8 mouse cellular contexts compared by ENCODE assay signal in the genomic region with DNA sequence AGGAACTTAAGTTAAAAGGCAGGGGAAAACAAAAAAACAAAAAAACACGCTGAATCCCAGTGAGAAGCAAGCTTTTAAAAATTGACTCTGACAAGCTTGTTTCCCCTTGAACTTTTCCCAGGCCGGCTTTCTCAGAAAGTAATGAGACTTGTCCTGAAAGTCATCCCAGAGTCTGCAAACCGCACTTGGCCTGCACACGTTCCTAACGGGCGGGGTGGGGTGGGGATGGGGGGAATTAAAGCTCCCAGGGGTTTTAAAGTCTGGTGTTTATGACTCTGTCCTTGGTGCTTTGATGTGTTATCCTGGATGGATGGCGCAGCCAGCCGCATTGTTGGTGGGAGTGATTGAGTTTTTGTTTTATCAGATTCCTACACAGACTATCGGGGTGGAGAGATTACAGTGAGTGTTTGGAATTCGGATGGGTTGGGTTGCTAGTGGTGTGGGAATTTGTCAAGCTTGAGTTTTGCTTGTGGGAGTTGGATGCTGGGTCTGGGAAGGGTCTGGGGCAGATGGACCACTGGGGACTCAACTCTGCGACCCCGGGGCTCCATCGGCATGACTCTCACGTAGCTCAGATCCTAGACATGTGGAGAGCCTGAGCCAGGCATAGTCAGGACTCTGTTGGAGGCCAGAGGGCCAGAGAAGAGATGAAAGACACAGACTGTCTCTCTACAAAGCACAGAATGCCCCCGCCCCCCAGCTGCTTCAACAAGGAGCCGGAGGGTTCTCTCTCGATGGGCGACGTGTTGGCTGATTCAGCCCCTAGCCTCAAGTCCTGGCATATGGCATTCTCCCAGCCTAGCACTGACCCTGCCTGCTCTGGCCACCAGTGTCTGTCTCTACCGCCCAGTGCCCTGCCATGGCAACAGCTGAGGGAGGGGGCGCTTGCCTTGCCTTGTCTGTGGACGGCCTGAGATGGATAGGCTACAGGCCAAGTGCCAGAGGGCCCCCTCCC.
A peak's percentile ranks its signal among the peaks of the same experiment; 100 is the strongest.
DNase-seq lines count a peak whose midpoint lies in the region; ATAC-seq and TF ChIP-seq lines count a peak whose summit lies in the region.

No protein-coding gene starts in this region.

- H3K4me2 ChIP-seq in kidney, postnatal 0 days (ENCODE audit: low read length) = no peak overlapping the region
- no peak overlapping the region for H3K4me2 ChIP-seq in forebrain, embryonic 11.5 days (ENCODE audit: low read depth, low read length, severe bottlenecking)
- H3K4me2 ChIP-seq in intestine, embryonic 14.5 days (ENCODE audit: low read length) = 0 out of 2 replicates have a peak overlapping the region, but pooled peaks have one; percentile 9
- no peak overlapping the region for H3K4me2 ChIP-seq in midbrain, embryonic 16.5 days (ENCODE audit: low read length)
- H3K4me2 ChIP-seq in liver, embryonic 12.5 days = no peak overlapping the region

- no peak for TF ChIP-seq CTCF in kidney, postnatal 0 days (IDR thresholded peaks at IDR 0.05; ENCODE audit: low read depth)
- TF ChIP-seq CTCF in kidney, adult 2 months (conservative IDR thresholded peaks at IDR 0.05; ENCODE audit: insufficient read depth, insufficient read length, low read depth, low read length) = no peak

- H3K27ac ChIP-seq in kidney, postnatal 0 days = no peak overlapping the region
- no peak overlapping the region for H3K27ac ChIP-seq in kidney, adult 2 months (ENCODE audit: insufficient read depth, low read depth, low read length)
- H3K27ac ChIP-seq in forebrain, embryonic 11.5 days (ENCODE audit: low read depth, low read length) = 0 out of 2 replicates have a peak overlapping the region, but pooled peaks have one; percentile 41
- H3K27ac ChIP-seq in intestine, embryonic 14.5 days (ENCODE audit: low read depth) = no peak overlapping the region
- H3K27ac ChIP-seq in midbrain, embryonic 16.5 days (ENCODE audit: low read length) = peak overlapping the region; percentile 60; the same call in 1 of the 2 replicates
- H3K27ac ChIP-seq in liver, embryonic 12.5 days = no peak overlapping the region

- no peak for ATAC-seq in kidney, postnatal 0 days (replicated peaks; ENCODE audit: low FRiP score, low read depth)
- peak; percentile 76 for ATAC-seq in forebrain, embryonic 11.5 days (replicated peaks; ENCODE audit: low FRiP score)
- ATAC-seq in intestine, embryonic 14.5 days (replicated peaks; ENCODE audit: low FRiP score, low TSS enrichment, low read depth) = peak; percentile 68
- peak; percentile 92 for ATAC-seq in midbrain, embryonic 16.5 days
- no peak for ATAC-seq in liver, embryonic 12.5 days

- H3K4me3 ChIP-seq in kidney, postnatal 0 days (replicated peaks; ENCODE audit: low read depth, low read length) = no peak overlapping the region
- H3K4me3 ChIP-seq in kidney, adult 2 months (ENCODE audit: insufficient read depth, low read depth, low read length) = no peak overlapping the region
- no peak overlapping the region for H3K4me3 ChIP-seq in forebrain, embryonic 11.5 days (ENCODE audit: low read depth, low read length)
- no peak overlapping the region for H3K4me3 ChIP-seq in intestine, embryonic 14.5 days (ENCODE audit: low read depth, low read length)
- H3K4me3 ChIP-seq in midbrain, embryonic 16.5 days (ENCODE audit: low read depth, low read length) = no peak overlapping the region
- H3K4me3 ChIP-seq in liver, embryonic 12.5 days = no peak overlapping the region

- H3K27me3 ChIP-seq in kidney, postnatal 0 days (ENCODE audit: insufficient read depth, low read length) = peaks cover 5% of the 10 kb centered on the region; the same call in 1 of the 2 replicates
- H3K27me3 ChIP-seq in kidney, adult 2 months (replicated peaks; ENCODE audit: control insufficient read depth, insufficient read depth, low read length) = no peaks in the 10 kb centered on the region; the same call in 1 of the 2 replicates
- H3K27me3 ChIP-seq in forebrain, embryonic 11.5 days (ENCODE audit: control insufficient read depth, insufficient read depth, low read length) = no peaks in the 10 kb centered on the region
- H3K27me3 ChIP-seq in intestine, embryonic 14.5 days (replicated peaks; ENCODE audit: control insufficient read depth, insufficient read depth, low read length) = no peaks in the 10 kb centered on the region
- no peaks in the 10 kb centered on the region for H3K27me3 ChIP-seq in midbrain, embryonic 16.5 days (ENCODE audit: control insufficient read depth, insufficient read depth, low read depth, low read length)
- H3K27me3 ChIP-seq in liver, embryonic 12.5 days (replicated peaks) = peaks cover 8% of the 10 kb centered on the region

- no peak for TF ChIP-seq POLR2A in kidney, adult 2 months (IDR thresholded peaks at IDR 0.05; ENCODE audit: low read depth, low read length)

- H3K9ac ChIP-seq in kidney, postnatal 0 days (ENCODE audit: low read depth, low read length) = no peak overlapping the region
- no peak overlapping the region for H3K9ac ChIP-seq in forebrain, embryonic 11.5 days (ENCODE audit: low read length)
- no peak overlapping the region for H3K9ac ChIP-seq in intestine, embryonic 14.5 days (ENCODE audit: low read length)
- H3K9ac ChIP-seq in midbrain, embryonic 16.5 days (ENCODE audit: low read depth, low read length) = no peak overlapping the region
- H3K9ac ChIP-seq in liver, embryonic 12.5 days = no peak overlapping the region

- no peaks in the 10 kb centered on the region for H3K4me1 ChIP-seq in kidney, postnatal 0 days (replicated peaks; ENCODE audit: insufficient read depth, low read length)
- no peaks in the 10 kb centered on the region for H3K4me1 ChIP-seq in kidney, adult 2 months (ENCODE audit: control insufficient read depth, insufficient read depth, low read length)
- H3K4me1 ChIP-seq in forebrain, embryonic 11.5 days (replicated peaks; ENCODE audit: control insufficient read depth, insufficient read depth, low read length) = peaks cover 6% of the 10 kb centered on the region; the same call in 1 of the 2 replicates
- peaks cover 13% of the 10 kb centered on the region for H3K4me1 ChIP-seq in intestine, embryonic 14.5 days (replicated peaks; ENCODE audit: control insufficient read depth, insufficient read depth, low read length)
- H3K4me1 ChIP-seq in midbrain, embryonic 16.5 days (ENCODE audit: control insufficient read depth, insufficient read depth, low read length) = peaks cover 16% of the 10 kb centered on the region
- H3K4me1 ChIP-seq in liver, embryonic 12.5 days = no peaks in the 10 kb centered on the region

- WGBS in kidney, postnatal 0 days = 15% methylated on average over 22 of the region's 22 CpGs
- WGBS in kidney, adult 2 months = 20% methylated on average over 22 of the region's 22 CpGs
- WGBS in forebrain, embryonic 11.5 days = 51% methylated on average over 22 of the region's 22 CpGs
- 19% methylated on average over 22 of the region's 22 CpGs for WGBS in intestine, embryonic 14.5 days
- 18% methylated on average over 22 of the region's 22 CpGs for WGBS in midbrain, embryonic 16.5 days
- 41% methylated on average over 22 of the region's 22 CpGs for WGBS in liver, embryonic 12.5 days (ENCODE audit: insufficient replicate concordance)

- H3K9me3 ChIP-seq in kidney, postnatal 0 days (replicated peaks; ENCODE audit: low read length) = no peaks in the 10 kb centered on the region
- no peaks in the 10 kb centered on the region for H3K9me3 ChIP-seq in forebrain, embryonic 11.5 days (ENCODE audit: control insufficient read depth, low read length)
- H3K9me3 ChIP-seq in intestine, embryonic 14.5 days (ENCODE audit: control insufficient read depth, low read length) = no peaks in the 10 kb centered on the region
- H3K9me3 ChIP-seq in midbrain, embryonic 16.5 days (replicated peaks; ENCODE audit: control insufficient read depth, low read length, poor library complexity, severe bottlenecking) = no peaks in the 10 kb centered on the region
- H3K9me3 ChIP-seq in liver, embryonic 12.5 days (replicated peaks) = no peaks in the 10 kb centered on the region

- DNase-seq in kidney, postnatal 0 days (ENCODE audit: low spot score) = peak; percentile 59
- DNase-seq in kidney, adult 2 months = no peak
- peak; percentile 67 for DNase-seq in adrenal gland, postnatal 14 days
- DNase-seq in forebrain, embryonic 11.5 days (ENCODE audit: low spot score) = no peak
- DNase-seq in intestine, embryonic 14.5 days (ENCODE audit: low spot score) = no peak
- DNase-seq in layer of hippocampus, adult 18-20 months (ENCODE audit: low spot score in 2 of 2) = no peak

- H3K36me3 ChIP-seq in kidney, postnatal 0 days (ENCODE audit: insufficient read depth, low read length) = no peaks in the 10 kb centered on the region
- H3K36me3 ChIP-seq in kidney, adult 2 months (ENCODE audit: control insufficient read depth, insufficient read depth, low read length) = no peaks in the 10 kb centered on the region
- no peaks in the 10 kb centered on the region for H3K36me3 ChIP-seq in forebrain, embryonic 11.5 days (ENCODE audit: control insufficient read depth, insufficient read depth, low read length)
- no peaks in the 10 kb centered on the region for H3K36me3 ChIP-seq in intestine, embryonic 14.5 days (ENCODE audit: control insufficient read depth, insufficient read depth, low read length)
- no peaks in the 10 kb centered on the region for H3K36me3 ChIP-seq in midbrain, embryonic 16.5 days (ENCODE audit: control insufficient read depth, insufficient read depth, low read length)
- no peaks in the 10 kb centered on the region for H3K36me3 ChIP-seq in liver, embryonic 12.5 days

Comparison
In these comparisons a context has a peak if more than half of its experiments do, and no peak if none do; other contexts are left out.
1. DNase-seq: peak in kidney, postnatal 0 days (single experiment) and adrenal gland, postnatal 14 days (single experiment); none in kidney, adult 2 months (single experiment), forebrain, embryonic 11.5 days (single experiment), intestine, embryonic 14.5 days (single experiment) and layer of hippocampus, adult 18-20 months (0 of 2).
2. ATAC-seq: peak in forebrain, embryonic 11.5 days (single experiment), intestine, embryonic 14.5 days (single experiment) and midbrain, embryonic 16.5 days (single experiment); none in kidney, postnatal 0 days (single experiment) and liver, embryonic 12.5 days (single experiment).
3. H3K27ac ChIP-seq: peak in forebrain, embryonic 11.5 days (single experiment) and midbrain, embryonic 16.5 days (single experiment); none in kidney, postnatal 0 days (single experiment), kidney, adult 2 months (single experiment), intestine, embryonic 14.5 days (single experiment) and liver, embryonic 12.5 days (single experiment).